Mouse (Mus musculus): ENCODE data around the gene Fam172a.
"Not testable (repeated sequence)": the region's sequence is repeated elsewhere in the genome, so short reads cannot be mapped to it uniquely, and the experiment has no call there.

The Fam172a gene

GRCm38 (mm10) chr13:77701733-77702132 is at the start of gene Fam172a:
Gene Fam172a (plus strand): TSS chr13:77702033.
- DNase-seq (ENCODE audit: low spot score in 2 of 2): not testable (repeated sequence)

GRCm38 (mm10) chr13:77688651-77689050 is 13.2 kb upstream of the Fam172a start:
- DNase-seq (ENCODE audit: low spot score in 2 of 2): no peak

GRCm38 (mm10) chr13:77708514-77709013 is 6.7 kb downstream of the Fam172a start:
- DNase-seq (ENCODE audit: low spot score in 2 of 2): peak; percentile 81 to 91

- DNase-seq (ENCODE audit: low spot score in 2 of 2): no peak
Measured at GRCm38 (mm10) chr13:77717499-77717898, 15.7 kb downstream of the Fam172a start.

GRCm38 (mm10) chr13:77742822-77743221 is 41.0 kb downstream of the Fam172a start:
- DNase-seq (ENCODE audit: low spot score in 2 of 2): no peak

GRCm38 (mm10) chr13:77777606-77778005 is 75.8 kb downstream of the Fam172a start:
- DNase-seq (ENCODE audit: low spot score in 2 of 2): no peak

GRCm38 (mm10) chr13:77807341-77807740 is 105.5 kb downstream of the Fam172a start:
- not testable (repeated sequence) for DNase-seq (ENCODE audit: low spot score in 2 of 2)

GRCm38 (mm10) chr13:77810449-77810848 is 108.6 kb downstream of the Fam172a start:
- DNase-seq (ENCODE audit: low spot score in 2 of 2): no peak

GRCm38 (mm10) chr13:77826138-77826537 is 124.3 kb downstream of the Fam172a start:
- DNase-seq (ENCODE audit: low spot score in 2 of 2): no peak

- no peak for DNase-seq (ENCODE audit: low spot score in 2 of 2)
Measured at GRCm38 (mm10) chr13:77843017-77843654, 141.3 kb downstream of the Fam172a start.

GRCm38 (mm10) chr13:77848868-77849267 is 147.0 kb downstream of the Fam172a start:
- no peak for DNase-seq (ENCODE audit: low spot score in 2 of 2)

GRCm38 (mm10) chr13:77864804-77865203 is 163.0 kb downstream of the Fam172a start:
- DNase-seq (ENCODE audit: low spot score in 2 of 2): no peak

GRCm38 (mm10) chr13:77868314-77868713 is 166.5 kb downstream of the Fam172a start:
- DNase-seq (ENCODE audit: low spot score in 2 of 2): no peak

GRCm38 (mm10) chr13:77878120-77878519 is 176.3 kb downstream of the Fam172a start:
- no peak for DNase-seq (ENCODE audit: low spot score in 2 of 2)

GRCm38 (mm10) chr13:77878545-77878944 is 176.7 kb downstream of the Fam172a start:
- no peak for DNase-seq (ENCODE audit: low spot score in 2 of 2)

GRCm38 (mm10) chr13:77897619-77898018 is 195.8 kb downstream of the Fam172a start:
- DNase-seq (ENCODE audit: low spot score in 2 of 2): no peak

- no peak for DNase-seq (ENCODE audit: low spot score in 2 of 2)
Measured at GRCm38 (mm10) chr13:77898066-77898796, 196.4 kb downstream of the Fam172a start.

GRCm38 (mm10) chr13:77899725-77900124 is 197.9 kb downstream of the Fam172a start:
- no peak for DNase-seq (ENCODE audit: low spot score in 2 of 2)

- DNase-seq (ENCODE audit: low spot score in 2 of 2): no peak
Measured at GRCm38 (mm10) chr13:77900843-77901242, 199.0 kb downstream of the Fam172a start.

- DNase-seq (ENCODE audit: low spot score in 2 of 2): no peak
Measured at GRCm38 (mm10) chr13:77909184-77909583, 207.4 kb downstream of the Fam172a start.

- DNase-seq (ENCODE audit: low spot score in 2 of 2): no peak
Measured at GRCm38 (mm10) chr13:77922834-77923233, 221.0 kb downstream of the Fam172a start.

- no peak for DNase-seq (ENCODE audit: low spot score in 2 of 2)
Measured at GRCm38 (mm10) chr13:77957611-77958010, 255.8 kb downstream of the Fam172a start.
